Mouse (Mus musculus) liver, embryonic 14.5 days (tissue): Measurements from ENCODE around the gene Phc2.

Experiments
- CTCF ChIP-seq: IDR thresholded peaks from 2 replicates; pipeline ENCODE4 v1.5.1; 2016; ENCODE audit warnings: antibody characterized with exemption, low read depth, control low read depth
- EP300 ChIP-seq: IDR thresholded peaks from 2 replicates; pipeline ENCODE4 v1.6.1; 2016; ENCODE audit warnings: antibody characterized with exemption, low read depth

GRCm38 (mm10) chr4:128768120-128768519, 113.6 kb downstream of the Phc2 start:
- TF ChIP-seq CTCF: no peak
- no peak for TF ChIP-seq EP300
